Mouse (Mus musculus) liver, embryonic 13.5 days (tissue): ENCODE measurements at regions not wholly inside any gene's neighbourhood (a gene's known extent, or its start where the extent isn't known, plus 50 kb on each side); places are given as distances from the start of the nearest gene placed in this dataset.

Experiments
- ATAC-seq: fragments of 200-750 bp; cut with Nextera tagmentation; 2 replicates; pipeline ENCODE4 v1.8.0; 2017; ENCODE audit warnings: low read depth, mild to moderate bottlenecking, moderate number of reproducible peaks, moderate library complexity
- DNase-seq: peaks from one replicate; pipeline ENCODE4 v3.0.0; 2022
- H3K27ac ChIP-seq: fragments of 300-500 bp; sonication (generic); 2 replicates; pipeline ENCODE4 v1.5.1; 2015; ENCODE audit warnings: moderate library complexity, mild to moderate bottlenecking, inconsistent platforms
- H3K27me3 ChIP-seq: fragments of 300-500 bp; sonication (generic); 2 replicates; pipeline ENCODE4 v1.6.1; 2015; ENCODE audit warnings: mild to moderate bottlenecking, inconsistent platforms
- H3K36me3 ChIP-seq: fragments of 300-500 bp; sonication (generic); 2 replicates; pipeline ENCODE4 v1.6.1; 2015; ENCODE audit warnings: mild to moderate bottlenecking, inconsistent platforms
- H3K4me1 ChIP-seq: fragments of 300-500 bp; sonication (generic); replicated peaks from 2 replicates; pipeline ENCODE4 v1.6.1; 2015; ENCODE audit warnings: inconsistent platforms
- H3K4me2 ChIP-seq: fragments of 300-500 bp; sonication (generic); 2 replicates; pipeline ENCODE4 v1.6.1; 2015; ENCODE audit warnings: inconsistent platforms, mild to moderate bottlenecking, moderate library complexity
- H3K4me3 ChIP-seq: fragments of 300-500 bp; sonication (generic); replicated peaks from 2 replicates; pipeline ENCODE4 v1.5.1; 2015; ENCODE audit warnings: mild to moderate bottlenecking, inconsistent platforms
- H3K9ac ChIP-seq: fragments of 300-500 bp; sonication (generic); 2 replicates; pipeline ENCODE4 v1.6.1; 2015; ENCODE audit warnings: mild to moderate bottlenecking, inconsistent platforms
- H3K9me3 ChIP-seq: fragments of 300-500 bp; sonication (generic); replicated peaks from 2 replicates; pipeline ENCODE4 v1.6.1; 2016; ENCODE audit warnings: inconsistent platforms
- WGBS: fragments of 180-500 bp; shearing (Covaris S2); methylation state at CpG from one replicate; pipeline ENCODE4 v1.1.7; 2015; ENCODE audit not compliant: insufficient replicate concordance; 5-methylcytosine and 5-hydroxymethylcytosine counted together

- H3K27ac ChIP-seq = no peak overlapping the region
- DNase-seq (no peak), ATAC-seq (no peak)
- H3K9ac ChIP-seq = no peak overlapping the region
- no peaks in the 10 kb centered on the region for H3K36me3 ChIP-seq
- 61% methylated on average over 2 of the region's 2 CpGs for WGBS
- H3K4me1 ChIP-seq = no peaks in the 10 kb centered on the region
- H3K27me3 ChIP-seq = no peaks in the 10 kb centered on the region
- no peaks in the 10 kb centered on the region for H3K9me3 ChIP-seq
- no peak overlapping the region for H3K4me2 ChIP-seq
- no peak overlapping the region for H3K4me3 ChIP-seq
These were observed 71.0 kb upstream of the Rxfp2 start for GRCm38 (mm10) chr5:149947491-149947890.

GRCm38 (mm10) chr5:149956931-149957330 is 61.5 kb upstream of the Rxfp2 start:
- H3K9me3 ChIP-seq = no peaks in the 10 kb centered on the region; the same call in 1 of the 2 replicates
- H3K36me3 ChIP-seq = no peaks in the 10 kb centered on the region
- no peak for ATAC-seq
- no peak for DNase-seq
- no peaks in the 10 kb centered on the region for H3K4me1 ChIP-seq
- 71% methylated on average over 4 of the region's 4 CpGs for WGBS
- no peaks in the 10 kb centered on the region for H3K27me3 ChIP-seq
- no peak overlapping the region for H3K27ac ChIP-seq
- H3K4me2 ChIP-seq = no peak overlapping the region
- H3K9ac ChIP-seq = no peak overlapping the region
- no peak overlapping the region for H3K4me3 ChIP-seq

- no peak overlapping the region for H3K4me2 ChIP-seq
- no peaks in the 10 kb centered on the region for H3K4me1 ChIP-seq
- H3K27ac ChIP-seq = no peak overlapping the region
- no peaks in the 10 kb centered on the region for H3K36me3 ChIP-seq
- no peak for DNase-seq
- ATAC-seq = no peak
- 73% methylated on average over 11 of the region's 11 CpGs for WGBS
- H3K9ac ChIP-seq = no peak overlapping the region
- no peaks in the 10 kb centered on the region for H3K27me3 ChIP-seq
- no peaks in the 10 kb centered on the region for H3K9me3 ChIP-seq
- H3K4me3 ChIP-seq = no peak overlapping the region
These were observed 57.3 kb upstream of the Rxfp2 start for GRCm38 (mm10) chr5:149961178-149961577.

GRCm38 (mm10) chr5:149964748-149965147 is 53.7 kb upstream of the Rxfp2 start:
- Histone ChIP-seq H3K9me3 (no peaks in the 10 kb centered on the region), H3K4me1 (no peaks in the 10 kb centered on the region), H3K4me3 (no peak overlapping the region), H3K4me2 (no peak overlapping the region), H3K27me3 (no peaks in the 10 kb centered on the region), H3K36me3 (no peaks in the 10 kb centered on the region), H3K9ac (no peak overlapping the region), H3K27ac (no peak overlapping the region)
- ATAC-seq (no peak), DNase-seq (no peak)
- 36% methylated on average over 13 of the region's 13 CpGs for WGBS
